Mouse (Mus musculus) spleen, postnatal 4 days (tissue): ENCODE measurements around the gene Sort1.
"Not testable (repeated sequence)": the region's sequence is repeated elsewhere in the genome, so short reads cannot be mapped to it uniquely, and the experiment has no call there.

Experiments used
- DNase-seq, 2 experiments: peaks; one replicate each; pipeline ENCODE4 v3.0.0; 2022; ENCODE audit warnings: low spot score in 2 of 2

The Sort1 gene

DNA sequence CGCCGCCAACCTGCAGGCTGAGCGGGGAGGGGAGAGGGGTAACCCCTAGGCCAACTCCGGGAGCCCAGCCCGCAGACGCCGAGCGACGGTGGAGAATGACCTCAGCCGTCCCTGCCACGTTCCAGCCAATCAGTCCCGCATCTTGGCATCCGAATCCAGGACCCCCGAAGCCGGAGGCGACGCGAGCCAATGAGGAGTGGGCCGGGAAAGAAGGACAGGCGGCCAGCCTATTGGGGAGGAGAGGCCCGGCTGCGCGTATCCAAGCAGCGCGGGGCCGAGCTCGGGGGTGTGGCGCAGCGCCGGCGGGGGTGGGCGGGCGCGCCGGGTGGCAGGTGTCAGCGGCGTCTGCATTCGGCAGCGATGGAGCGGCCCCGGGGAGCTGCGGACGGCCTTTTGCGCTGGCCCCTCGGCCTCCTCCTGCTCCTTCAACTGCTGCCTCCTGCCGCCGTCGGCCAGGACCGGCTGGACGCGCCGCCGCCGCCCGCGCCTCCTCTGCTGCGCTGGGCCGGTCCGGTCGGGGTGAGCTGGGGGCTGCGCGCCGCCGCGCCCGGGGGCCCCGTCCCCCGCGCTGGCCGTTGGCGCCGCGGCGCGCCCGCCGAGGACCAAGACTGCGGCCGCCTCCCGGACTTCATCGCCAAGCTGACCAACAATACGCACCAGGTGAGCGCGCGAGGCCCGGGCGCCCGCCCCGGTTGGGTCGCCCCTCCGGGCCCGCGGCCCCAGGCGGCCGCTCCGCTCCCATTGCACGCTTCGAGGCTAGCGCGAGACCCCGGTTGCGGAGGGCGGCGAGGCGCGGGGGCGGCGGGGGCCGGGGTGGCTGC is at the start of gene Sort1:
Gene Sort1 (plus strand): TSS at position 302 of the 821 bp plus-strand sequence.
- peak; percentile 65 to 82 for DNase-seq

DNA sequence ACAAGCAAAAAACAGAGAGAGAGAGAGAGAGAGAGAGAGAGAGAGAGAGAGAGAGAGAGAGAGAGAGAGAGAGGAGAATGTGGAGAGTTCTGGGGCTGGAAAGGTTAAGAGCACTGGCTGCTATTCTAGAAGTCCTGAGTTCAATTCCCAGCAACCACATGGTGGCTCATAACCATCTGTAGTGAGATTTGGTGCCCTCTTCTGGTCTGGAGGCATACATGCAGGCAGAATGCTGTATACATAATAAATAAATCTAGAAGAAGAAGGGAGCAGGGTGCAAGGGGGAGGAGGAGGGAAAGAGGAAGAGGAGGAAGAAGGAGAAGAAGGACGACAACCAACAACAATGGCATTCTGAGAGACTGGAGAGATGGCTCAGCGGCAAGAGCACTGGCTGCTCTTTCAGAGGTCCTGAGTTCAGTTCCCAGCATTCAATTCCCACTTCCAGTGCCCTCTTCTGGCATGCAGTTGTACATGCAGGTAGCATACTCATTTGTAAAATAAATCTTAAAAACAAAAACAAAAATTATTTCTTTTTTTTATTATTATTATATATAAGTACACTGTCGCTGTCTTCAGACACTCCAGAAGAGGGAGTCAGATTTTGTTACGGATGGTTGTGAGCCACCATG is 46.3 kb upstream of the Sort1 start:
- not testable (repeated sequence) for DNase-seq

DNA sequence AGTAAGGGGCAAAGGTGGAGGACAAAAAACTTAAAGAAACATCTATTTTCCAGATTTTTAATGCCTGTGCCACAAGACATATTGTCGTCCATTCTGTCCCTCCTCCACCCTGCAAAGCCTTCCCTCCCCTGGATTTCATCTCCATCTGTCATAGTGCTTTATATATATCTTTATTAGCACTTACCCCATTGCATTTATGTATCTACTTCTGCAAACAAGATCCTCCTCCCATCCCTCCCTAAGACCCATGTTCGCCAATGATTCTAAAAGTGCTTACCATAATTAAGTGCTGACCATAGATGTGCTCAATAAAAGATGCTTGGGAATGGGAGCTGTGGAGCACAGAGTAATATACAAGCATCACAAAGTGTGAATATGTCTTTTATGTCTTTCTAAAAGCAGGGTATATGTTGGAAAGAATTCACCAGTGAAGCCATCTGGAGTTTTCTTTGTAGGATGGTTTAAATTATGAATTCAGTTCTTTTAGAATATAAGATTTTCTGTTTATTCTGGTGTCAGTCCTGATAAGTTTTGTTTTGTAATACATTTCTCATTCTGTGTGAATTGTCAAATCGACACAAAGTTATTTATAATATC is 42.5 kb upstream of the Sort1 start:
- DNase-seq = no peak

DNA sequence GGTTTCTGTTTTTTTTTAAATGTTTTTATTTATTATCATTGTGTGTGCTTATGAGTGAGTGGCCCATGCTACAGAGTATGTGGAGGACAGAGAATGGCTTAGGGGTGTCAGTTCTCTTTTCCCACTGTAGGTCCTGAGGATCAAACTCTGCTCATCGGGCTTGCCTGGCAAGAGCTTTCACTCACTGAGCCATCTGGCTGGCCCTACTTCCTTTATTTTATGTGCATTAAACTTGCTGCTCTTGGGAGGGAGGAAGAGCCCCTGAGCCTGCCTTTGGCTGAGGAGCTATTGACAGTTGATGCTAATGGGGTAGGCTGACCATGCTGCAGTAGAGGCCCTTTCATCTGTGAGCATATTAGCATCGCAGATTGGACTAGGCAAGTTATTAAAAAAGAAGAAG is 37.0 kb upstream of the Sort1 start:
- no peak for DNase-seq

DNA sequence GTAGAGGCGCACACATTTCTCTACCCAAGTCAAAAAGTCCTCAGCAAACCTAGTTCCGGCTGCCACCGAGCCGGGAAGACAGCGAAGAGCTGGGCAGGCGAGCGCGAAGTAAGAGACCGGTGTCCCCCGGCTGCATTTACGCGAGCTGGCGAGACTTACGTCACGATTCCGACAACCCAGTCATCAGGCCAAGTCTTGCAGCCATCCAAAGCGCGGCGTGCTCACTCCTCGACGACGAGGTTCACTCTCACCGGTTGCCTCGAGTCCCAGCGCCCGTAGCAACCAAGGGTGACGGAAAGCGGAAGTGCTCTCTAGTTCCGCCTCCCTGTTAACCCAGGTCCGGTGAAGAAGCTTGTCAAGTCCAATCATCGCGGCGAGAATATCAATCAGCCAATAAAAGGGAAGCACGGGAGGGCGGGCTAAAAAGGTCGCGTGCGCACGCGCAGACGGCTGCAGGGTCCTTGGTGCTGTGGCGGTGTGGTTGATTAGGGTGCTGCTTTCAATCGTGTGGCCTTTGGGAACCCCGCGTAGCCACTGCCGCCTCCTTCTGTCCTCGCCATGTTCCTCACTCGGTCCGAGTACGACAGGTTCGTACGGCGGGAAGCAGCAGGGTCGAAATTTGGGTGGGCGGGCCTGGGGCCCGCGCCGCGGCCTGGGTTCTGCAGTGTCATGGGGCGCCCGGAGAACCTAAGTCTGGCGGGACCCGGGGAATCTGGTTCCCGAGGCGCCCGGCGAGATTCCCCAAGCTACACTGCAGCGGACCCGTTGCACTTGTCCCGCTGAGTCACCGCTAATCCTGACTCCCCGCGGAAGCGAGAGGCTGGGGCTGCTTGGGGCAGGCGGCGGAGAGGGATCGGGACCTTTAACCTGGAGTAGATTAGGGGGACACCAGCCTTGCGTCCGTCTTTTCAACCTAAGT is 26.9 kb upstream of the Sort1 start, which contains the start of gene Psma5:
Gene Psma5 (plus strand): TSS at position 208 of the 919 bp plus-strand sequence.
- DNase-seq = peak; percentile 95 to 98

DNA sequence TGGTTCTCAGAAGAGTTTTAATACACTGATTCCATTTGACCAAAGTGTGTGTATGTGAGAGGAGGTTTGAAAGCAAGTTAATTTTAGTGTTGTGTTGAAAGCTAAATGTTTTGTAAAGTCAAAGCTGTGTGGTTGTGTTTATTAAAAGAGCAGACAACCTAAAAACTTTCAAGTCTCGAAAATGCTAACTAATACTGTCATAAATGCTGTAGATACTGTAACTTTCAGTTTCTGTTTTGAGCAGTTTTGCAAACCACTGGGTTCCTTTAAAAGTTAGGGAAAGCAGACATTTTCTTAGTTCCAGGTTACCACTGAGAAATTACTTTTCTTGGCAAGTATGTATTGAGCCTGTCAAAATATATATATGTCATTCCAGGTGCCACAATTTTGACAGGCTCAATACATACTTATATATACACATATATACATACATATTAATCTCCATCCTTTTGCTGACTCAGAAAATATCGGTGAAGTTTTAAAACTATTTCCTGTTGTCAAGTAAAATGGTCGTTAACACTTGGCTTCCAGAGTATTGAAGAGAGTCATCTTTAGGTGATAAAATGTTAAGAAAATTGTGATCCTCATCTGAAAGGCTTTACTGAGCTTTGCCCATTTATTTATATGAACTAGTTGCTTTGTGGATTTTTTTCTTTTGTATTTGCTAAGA is 25.9 kb upstream of the Sort1 start:
- DNase-seq = no peak

DNA sequence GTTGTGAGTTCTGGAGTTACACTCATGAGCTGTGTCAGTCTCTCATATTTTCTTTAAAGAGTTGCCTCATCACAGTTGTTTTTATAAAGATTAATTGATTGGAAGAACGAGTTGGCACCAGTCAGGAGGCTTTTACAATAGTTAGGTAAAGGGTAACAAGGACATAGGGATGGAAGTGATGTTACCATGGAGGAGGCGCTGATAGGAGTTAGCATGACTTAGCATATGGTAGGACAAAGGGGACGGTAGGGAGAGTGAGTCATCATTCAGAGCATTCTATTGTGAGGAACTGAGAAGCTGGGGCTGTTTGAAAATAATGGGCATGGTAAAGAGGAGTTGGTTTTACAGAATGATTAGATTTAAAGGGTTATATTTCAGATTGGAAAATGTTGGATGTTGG is 24.6 kb upstream of the Sort1 start:
- no peak for DNase-seq

DNA sequence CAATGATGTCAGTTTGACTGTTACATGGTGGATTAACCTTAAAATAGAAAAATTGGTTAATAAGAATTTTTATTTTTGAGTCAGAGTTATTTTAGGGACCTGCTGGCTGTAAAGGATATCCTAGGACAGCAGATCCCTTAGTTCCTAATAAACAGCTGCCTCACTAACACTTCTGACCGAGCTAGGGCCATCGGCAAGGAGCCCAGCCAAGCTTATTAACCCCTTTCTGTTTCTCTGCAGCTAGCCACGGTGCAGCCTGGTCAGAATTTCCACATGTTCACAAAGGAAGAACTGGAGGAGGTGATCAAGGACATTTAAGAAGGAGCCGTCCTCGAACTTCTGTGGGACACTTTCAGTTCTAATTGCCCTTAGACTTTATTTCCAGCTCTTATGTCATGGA is 4.4 kb upstream of the Sort1 start:
- not testable (repeated sequence) for DNase-seq

DNA sequence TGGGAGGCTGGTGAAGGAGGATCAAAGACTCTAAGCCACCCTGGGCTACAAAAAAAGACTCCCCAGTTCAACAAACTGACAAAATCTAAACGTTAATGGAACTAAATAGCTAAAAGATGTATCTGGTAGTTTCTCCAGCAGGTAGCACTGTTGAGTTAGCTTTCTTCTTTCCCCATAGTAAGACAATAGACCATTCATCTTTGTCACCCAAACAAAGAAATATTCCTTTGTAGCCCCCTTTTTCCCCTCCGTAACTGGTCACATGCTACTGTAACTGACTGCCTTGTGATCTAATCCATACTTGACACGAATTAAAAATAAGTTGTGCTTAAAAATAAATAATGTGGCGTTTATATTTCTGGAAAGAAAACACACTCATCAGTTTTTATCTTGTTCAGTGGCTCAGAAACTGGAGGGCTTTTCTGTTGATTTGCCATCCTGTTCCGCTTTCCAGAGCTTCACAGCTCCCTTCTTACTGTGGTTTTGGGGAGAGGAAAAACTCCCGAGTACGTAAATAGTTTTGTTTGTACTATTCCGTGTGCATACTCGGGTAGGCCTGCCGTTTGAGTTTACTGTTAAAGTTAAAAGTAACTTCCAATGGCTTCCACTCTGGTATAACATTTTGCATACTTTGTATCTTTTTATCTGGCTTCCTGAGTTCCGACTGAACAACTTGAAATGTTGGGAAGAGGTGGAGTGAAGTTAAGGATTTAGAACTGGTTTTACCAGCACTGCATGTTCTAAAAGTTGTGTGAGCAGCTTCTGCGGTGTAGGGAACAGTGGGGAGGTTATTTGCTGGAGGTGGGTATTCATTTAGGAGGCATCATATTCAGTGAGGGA is 1.3 kb upstream of the Sort1 start:
- no peak for DNase-seq

DNA sequence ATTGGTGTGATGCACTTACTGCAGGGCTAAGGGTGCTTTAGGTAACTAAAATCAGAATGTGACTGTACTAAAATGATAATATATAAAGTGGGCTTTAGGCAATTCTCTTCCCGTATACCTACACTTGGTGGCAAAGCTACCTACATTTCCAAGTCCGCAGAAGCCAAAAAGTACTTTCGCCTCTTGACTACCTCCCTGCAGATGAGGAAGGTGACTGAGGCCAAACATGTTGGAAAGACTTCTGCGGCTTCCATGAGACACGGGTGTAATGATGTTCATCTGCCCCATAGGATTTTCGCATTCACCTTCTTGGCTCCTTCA is 681 bp upstream of the Sort1 start:
- DNase-seq = no peak

DNA sequence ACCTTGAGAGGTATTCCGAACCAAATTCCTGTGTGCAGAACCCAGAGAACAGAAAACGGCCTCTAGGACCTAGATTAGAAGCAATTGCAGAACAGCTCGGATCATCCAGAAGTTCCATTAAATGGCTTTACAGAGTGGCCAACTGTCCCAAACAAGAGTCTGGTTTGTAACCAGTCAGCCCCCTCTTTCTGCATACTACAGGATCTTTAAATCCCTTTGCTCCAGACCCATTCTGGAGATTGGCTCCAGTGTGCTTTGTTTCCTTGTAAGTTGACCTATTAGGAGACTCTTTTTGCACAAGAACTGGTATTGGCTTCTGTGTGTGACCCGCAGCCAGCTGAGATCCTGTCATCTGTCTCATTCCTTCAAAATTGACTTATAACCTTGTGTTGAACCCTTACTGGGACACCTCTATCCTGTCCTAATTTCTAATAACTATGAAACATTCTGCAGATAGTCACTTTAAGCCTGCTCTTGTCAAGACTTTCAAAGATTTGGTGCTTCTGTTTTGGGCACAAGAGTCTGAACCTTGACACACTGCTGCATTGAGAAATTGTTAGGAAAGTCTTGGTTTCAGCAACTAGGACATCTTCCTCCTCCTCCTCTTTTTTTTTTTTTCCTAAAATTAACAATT is 1.3 kb downstream of the Sort1 start:
- no peak for DNase-seq

DNA sequence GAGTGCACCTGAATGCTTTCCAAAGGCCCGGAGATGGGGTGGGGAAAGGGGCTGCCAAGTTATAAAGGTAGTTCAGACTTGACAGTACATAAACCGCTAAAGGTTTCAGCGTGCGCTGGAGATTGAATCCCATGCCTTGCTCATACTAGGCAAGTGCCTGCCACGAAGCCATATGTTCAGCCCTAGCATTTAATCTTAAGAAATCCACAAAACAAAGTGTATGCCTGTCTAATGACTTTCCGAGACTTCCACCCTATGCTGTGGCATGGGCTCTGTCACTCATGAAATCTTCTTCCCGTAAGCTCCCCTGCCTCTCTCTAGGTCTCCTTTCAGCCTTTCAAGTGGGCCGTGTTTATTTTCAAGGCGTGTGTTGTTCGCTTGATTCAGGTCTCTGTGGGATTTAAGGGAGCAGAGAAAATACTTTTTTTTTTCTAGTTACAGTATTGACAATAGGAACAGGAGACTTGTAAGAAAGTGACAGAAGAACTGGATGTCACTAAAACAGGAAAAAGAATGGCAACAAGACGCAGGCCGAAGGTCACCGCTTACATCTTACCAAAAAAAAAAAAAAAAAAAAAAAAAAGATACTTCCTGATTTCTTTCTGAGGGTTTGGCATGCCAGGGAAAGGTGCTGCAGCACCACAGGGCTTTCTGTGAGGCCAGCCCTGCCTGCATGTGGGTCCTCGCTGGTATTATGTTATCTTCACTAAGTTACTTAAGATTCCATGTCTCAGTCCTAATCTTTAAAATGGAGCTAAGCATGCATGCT is 3.0 kb downstream of the Sort1 start:
- no peak for DNase-seq

DNA sequence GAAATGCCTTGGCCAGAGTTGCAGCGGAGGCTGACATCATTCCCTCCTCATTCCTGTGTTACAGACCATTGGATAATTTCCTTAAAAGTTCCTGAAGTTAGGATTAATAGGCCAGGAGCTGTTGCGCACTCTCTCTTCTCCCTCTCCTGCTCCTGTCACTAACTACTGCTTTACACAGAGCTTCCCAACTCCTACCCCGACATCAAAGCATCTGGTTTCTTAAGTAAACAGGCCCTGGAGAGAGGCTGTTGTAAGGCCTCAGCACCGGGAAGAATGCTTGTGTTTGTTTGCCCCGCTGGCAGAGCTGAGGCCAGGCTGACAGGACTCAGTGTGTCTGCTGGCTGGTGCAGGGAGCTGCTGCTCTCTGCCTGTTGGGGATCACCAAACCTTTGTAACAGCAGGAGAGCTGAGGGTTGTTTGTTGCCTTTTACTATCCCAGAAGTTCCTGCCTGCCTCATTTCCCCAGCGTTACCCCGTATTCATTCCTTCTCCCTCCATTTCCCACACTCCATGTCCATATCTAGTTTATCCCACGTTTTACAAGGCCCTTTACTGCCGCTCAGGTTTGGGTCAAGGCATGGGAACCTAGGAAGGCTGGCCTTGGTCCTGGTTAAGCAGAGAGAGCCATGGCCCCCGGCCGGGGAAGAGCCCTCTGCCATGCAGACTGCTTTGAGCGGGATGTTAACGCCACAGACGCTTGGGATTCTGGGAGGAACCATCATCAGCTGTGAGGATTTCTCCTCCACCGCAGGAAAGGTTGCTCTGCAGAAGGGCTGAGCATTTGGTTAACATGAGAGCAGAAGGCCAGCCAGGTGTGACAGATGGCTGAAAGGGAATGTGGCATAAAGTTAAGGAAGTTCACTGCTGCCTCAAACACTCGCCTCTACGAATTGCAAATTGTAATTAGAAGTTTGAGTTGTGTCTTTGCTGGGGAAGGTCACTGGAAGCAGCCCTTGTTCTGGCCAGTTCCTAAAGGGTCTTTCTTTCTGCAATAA is 4.2 kb downstream of the Sort1 start:
- DNase-seq = no peak

DNA sequence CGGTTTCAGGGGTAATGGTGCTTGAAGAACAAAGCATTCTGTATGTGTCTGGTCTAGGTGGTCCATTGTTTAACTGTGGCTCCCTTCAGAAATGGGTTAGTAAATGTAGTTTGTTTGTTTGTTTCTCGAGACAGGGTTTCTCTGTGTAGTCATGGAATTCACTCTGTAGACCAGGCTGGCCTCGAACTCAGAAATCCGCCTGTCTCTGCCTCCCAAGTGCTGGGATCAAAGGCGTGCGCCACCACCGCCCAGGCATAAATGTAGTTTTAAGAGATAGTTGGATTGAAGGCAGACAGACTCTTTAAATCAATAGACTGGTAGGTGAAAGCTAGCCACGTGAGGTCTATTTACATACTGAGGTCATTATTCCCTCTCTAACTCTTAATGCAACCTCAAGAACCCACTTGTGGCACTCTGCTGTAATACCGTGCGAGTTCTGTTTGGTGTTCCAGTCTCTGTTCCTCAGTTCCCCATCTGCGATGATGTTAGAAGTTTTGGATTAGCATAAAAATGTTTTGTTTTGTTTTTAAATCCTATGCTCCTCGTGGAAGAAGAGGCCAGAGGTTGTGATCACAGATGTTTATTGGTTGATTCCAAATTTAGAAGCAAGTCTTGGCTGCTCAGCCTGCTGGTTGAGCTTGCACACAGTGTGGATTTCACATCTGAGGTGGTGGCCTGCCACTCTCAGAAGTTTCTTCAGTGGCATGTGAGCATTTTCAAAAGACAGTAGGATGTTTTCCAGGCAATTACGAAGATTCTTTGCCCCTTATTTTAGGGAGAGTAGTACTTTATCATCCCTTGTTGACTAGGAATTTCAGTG is 5.6 kb downstream of the Sort1 start:
- DNase-seq = no peak

DNA sequence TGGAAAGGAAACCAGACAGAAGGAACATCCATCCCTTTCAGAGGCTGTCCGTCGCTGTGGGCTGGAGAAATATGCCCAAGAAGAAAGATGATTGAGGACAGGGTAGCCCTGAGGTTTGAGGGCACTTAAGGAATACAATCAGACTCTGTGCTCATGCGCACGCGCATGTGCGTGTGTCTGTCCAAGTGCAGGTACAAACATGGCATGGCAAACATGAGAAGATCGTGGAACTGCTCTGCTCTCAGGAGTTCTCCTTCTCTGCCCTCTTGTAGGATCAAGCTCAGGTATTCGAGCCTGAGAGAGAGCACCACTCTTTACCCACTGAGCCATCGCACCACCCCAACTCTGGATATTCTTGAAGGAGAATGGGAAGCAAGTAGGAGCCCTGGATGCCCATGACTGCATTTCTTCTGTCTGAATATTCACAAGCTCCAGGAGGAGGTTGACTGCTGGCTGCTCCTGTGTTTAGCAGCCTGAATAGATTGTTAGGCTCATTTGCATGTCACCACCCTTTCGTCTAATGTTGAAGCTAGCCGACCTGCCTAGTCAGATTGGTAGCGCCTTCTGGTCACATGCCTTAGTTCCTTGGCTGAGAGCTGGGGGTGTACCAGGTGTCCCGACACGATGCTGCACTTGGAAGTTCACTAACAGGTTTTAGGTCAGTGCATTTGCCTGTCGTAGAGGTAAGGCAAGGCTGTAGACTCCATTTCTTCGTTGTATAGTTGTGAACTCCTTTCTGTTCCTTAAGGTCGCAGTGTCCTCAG is 7.3 kb downstream of the Sort1 start:
- no peak for DNase-seq

DNA sequence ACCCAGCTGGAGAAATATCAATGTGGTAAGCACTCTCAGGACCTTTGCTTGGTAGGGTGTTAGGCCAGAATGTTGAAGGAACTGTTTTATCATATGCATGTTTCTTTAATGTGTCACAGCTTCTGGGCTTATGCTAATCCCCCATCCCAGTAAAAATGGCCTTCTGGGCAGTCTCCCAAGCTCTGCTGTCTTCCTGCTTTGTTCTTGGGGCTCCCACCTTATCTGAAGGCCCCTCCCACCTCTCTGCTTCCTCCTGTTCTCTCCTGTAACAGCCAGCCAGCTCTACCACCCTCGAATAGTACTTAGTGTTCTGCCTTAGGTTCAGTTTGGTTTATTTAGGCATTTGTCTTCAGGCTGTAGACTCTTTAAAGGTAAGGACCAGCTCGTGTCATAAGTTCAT is 10.5 kb downstream of the Sort1 start:
- no peak for DNase-seq
